Mouse (Mus musculus) neutrophil, adult 83 days (primary cell): Measurements from ENCODE around the gene Slc25a22. TPM values are rescaled to one million over a fixed set of nuclear protein-coding genes. Genes with fewer than 3 reads are reported as not detected.

Experiments used
- total RNA-seq, 2 experiments: library from RNA; stranded (reverse); gene quantifications; one replicate each; pipeline ENCODE4 v1.2.4; 2023

The Slc25a22 gene
- total RNA-seq: 10 to 100 TPM; 13.1 to 17.9 TPM

GRCm38 (mm10) chr7:141437178-141438120 is at the start of gene Slc25a22:
Gene Slc25a22 (minus strand): TSS chr7:141437892.

GRCm38 (mm10) chr7:141475011-141475804 is 37.5 kb upstream of the Slc25a22 start, which contains the start of the genes Polr2l and Tspan4:
Gene Polr2l (minus strand): TSS chr7:141475132.
Gene Tspan4 (plus strand): TSS chr7:141475240.

GRCm38 (mm10) chr7:141467230-141468030 is 29.7 kb upstream of the Slc25a22 start, which contains the start of gene Cd151:
Gene Cd151 (plus strand): TSS chr7:141467392.

GRCm38 (mm10) chr7:141460391-141461113 is 22.9 kb upstream of the Slc25a22 start, which contains the start of gene Cracr2b:
Gene Cracr2b (plus strand): TSS chr7:141461094.

GRCm38 (mm10) chr7:141454967-141455551 is 17.4 kb upstream of the Slc25a22 start, which contains the start of gene Pnpla2:
Gene Pnpla2 (plus strand): TSS chr7:141455198.

GRCm38 (mm10) chr7:141447110-141447991 is 9.7 kb upstream of the Slc25a22 start, which contains the start of gene Rplp2:
Gene Rplp2 (plus strand): TSS chr7:141447370.

GRCm38 (mm10) chr7:141443828-141444237 is 6.1 kb upstream of the Slc25a22 start, which contains the start of gene Pidd1:
Gene Pidd1 (minus strand): TSS chr7:141444025.

GRCm38 (mm10) chr7:141429310-141429709 is 8.4 kb downstream of the Slc25a22 start, which contains the start of gene Cend1:
Gene Cend1 (minus strand): TSS chr7:141429491.

GRCm38 (mm10) chr7:141413809-141414584 is 23.7 kb downstream of the Slc25a22 start, which contains the start of gene Gatd1:
Gene Gatd1 (minus strand): TSS chr7:141414136.

GRCm38 (mm10) chr7:141391625-141392551 is 45.8 kb downstream of the Slc25a22 start, which contains the start of gene Taldo1:
Gene Taldo1 (plus strand): TSS chr7:141392199.

Other genes starting within 250 kb of the Slc25a22 start
- 10 to 100 TPM; 25.7 to 32.3 TPM for gene Hras, start 243.9 kb downstream of the Slc25a22 start, total RNA-seq
- 1 to 10 TPM; 3.9 to 6.0 TPM for gene Lrrc56, start 243.7 kb downstream of the Slc25a22 start, total RNA-seq
- not detected for gene Lmntd2, start 223.8 kb downstream of the Slc25a22 start, total RNA-seq
- 1 to 10 TPM; 4.7 to 7.6 TPM for gene Rassf7, start 222.0 kb downstream of the Slc25a22 start, total RNA-seq
- 10 to 100 TPM; 70.9 to 73.3 TPM for gene Phrf1, start 209.1 kb downstream of the Slc25a22 start, total RNA-seq
- gene Irf7, start 171.4 kb downstream of the Slc25a22 start, total RNA-seq: 10 to 100 TPM; 36.2 to 42.0 TPM
- not detected for gene Cdhr5, start 161.1 kb downstream of the Slc25a22 start, total RNA-seq
- gene Sct, start 158.8 kb downstream of the Slc25a22 start, total RNA-seq: not detected
- not detected for gene Drd4, start 145.9 kb downstream of the Slc25a22 start, total RNA-seq
- gene Deaf1, start 110.2 kb downstream of the Slc25a22 start, total RNA-seq: 10 to 100 TPM; 24.3 to 35.7 TPM
- 10 to 100 TPM in 1 of 2 experiments, 1 to 10 TPM in 1; 8.5 to 11.1 TPM for gene Tmem80, start 110.2 kb downstream of the Slc25a22 start, total RNA-seq
- gene Eps8l2, start 99.0 kb downstream of the Slc25a22 start, total RNA-seq: under 1 TPM; 0.26 to 0.60 TPM
- gene Taldo1, start 45.7 kb downstream of the Slc25a22 start, total RNA-seq: 100 to 1,000 TPM; 644 to 676 TPM
- 10 to 100 TPM; 20.7 to 21.1 TPM for gene Gatd1, start 23.8 kb downstream of the Slc25a22 start, total RNA-seq
- gene Cend1, start 8.4 kb downstream of the Slc25a22 start, total RNA-seq: not detected
- 10 to 100 TPM; 14.4 to 16.1 TPM for gene Pidd1, start 6.1 kb upstream of the Slc25a22 start, total RNA-seq
- gene Rplp2, start 9.5 kb upstream of the Slc25a22 start, total RNA-seq: 100 to 1,000 TPM; 767 to 918 TPM
- gene Pnpla2, start 17.3 kb upstream of the Slc25a22 start, total RNA-seq: 10 to 100 TPM; 73.0 to 87.7 TPM
- 1 to 10 TPM; 3.7 to 8.1 TPM for gene Cracr2b, start 23.2 kb upstream of the Slc25a22 start, total RNA-seq
- 10 to 100 TPM; 11.9 to 15.1 TPM for gene Cd151, start 29.5 kb upstream of the Slc25a22 start, total RNA-seq
- gene Polr2l, start 37.2 kb upstream of the Slc25a22 start, total RNA-seq: 10 to 100 TPM; 12.5 to 14.0 TPM
- gene Tspan4, start 37.3 kb upstream of the Slc25a22 start, total RNA-seq: 1 to 10 TPM; 3.2 TPM
- gene Chid1, start 102.0 kb upstream of the Slc25a22 start, total RNA-seq: 10 to 100 TPM; 20.7 to 21.3 TPM
- 10 to 100 TPM; 95.5 to 97.7 TPM for gene Ap2a2, start 124.3 kb upstream of the Slc25a22 start, total RNA-seq
- under 1 TPM; 0.38 to 0.42 TPM for gene Muc6, start 217.4 kb upstream of the Slc25a22 start, total RNA-seq